Mouse (Mus musculus) left cerebral cortex, adult 8-10 months (tissue): ENCODE measurements at regions not wholly inside any gene's neighbourhood (a gene's known extent, or its start where the extent isn't known, plus 50 kb on each side); places are given as distances from the start of the nearest gene placed in this dataset.
A peak's percentile ranks its signal among the peaks of the same experiment; 100 is the strongest.

Experiments
- DNase-seq, 2 experiments: peaks; one replicate each; pipeline ENCODE4 v3.0.0; 2022; ENCODE audit warnings: low spot score in 2 of 2

DNA sequence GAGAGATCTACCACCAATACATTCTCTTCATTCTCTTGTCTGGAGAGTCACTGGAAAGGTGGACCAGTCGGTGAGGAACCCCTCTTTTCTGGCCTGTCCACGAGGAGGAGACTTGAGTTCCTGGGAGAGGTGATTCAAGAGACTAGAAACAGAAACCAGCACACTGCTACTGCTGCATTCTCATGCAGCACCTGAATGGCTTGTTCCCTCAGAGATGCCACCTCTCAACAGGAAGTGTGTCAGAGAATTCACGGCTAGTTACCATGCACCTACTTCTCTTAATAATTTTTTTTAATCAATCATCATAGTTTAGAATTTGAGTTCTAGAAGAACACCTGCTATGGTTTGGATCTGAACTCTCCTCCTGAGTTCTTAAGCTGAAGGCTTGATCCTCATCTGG is 52.0 kb upstream of the Dynlrb2 start:
- no peak for DNase-seq

DNA sequence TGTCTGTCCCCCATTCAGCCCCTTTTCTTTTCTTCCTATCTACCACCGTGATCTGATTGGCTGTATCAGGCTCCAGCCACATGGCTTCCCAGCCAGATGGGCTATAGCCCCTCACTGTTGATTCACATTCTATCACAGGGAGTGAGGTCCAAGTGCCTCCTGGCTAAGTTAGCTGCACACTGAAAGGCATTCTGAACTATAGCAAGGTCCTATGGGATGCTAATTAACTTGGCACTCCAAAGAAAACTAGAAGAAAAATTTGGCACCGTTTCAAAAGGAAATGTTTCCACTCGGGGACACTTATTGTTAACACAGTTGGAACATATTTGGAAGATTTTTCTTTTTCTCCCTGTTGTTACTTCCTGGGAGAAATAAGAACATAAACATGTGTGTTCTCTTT is 53.4 kb upstream of the Dynlrb2 start:
- DNase-seq = no peak

DNA sequence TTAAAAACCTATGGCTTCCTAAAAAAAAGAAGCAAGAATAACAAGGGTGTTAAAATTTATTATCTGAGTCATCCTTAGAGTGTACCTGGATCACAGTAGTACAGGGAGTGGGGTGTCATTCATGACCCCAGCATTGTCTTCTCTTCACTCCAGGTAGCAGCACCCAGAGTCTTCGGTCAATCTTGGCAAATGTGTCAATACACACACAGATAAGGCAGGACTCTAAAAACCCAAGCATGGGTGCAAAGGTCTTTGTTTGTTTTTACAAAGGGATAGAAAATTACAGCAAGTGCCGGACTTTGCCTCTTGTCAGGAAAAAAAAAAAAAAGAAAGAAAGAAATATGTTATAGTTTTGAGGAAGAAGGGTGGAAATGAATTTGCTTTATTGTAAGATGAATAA is 57.3 kb upstream of the Dynlrb2 start:
- no peak for DNase-seq

DNA sequence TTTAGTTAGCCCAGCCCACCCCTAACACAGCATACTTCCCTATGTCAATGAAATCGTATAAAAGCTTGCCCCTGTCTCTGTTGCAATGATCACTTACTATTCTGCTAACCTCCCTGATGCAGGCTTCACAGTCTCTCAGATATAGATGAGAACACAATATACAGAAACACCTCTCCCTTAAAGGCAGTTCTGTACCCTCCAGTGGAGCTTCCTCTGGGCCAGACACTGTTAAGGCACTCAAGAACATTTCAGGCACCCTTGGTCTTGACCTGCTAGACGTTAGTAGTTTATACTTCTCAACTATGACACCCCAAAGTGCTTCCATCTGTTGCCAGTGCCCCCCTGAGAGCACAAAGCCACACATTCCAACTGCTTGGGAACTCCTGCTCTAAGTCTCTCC is 61.9 kb upstream of the Dynlrb2 start:
- DNase-seq = no peak

DNA sequence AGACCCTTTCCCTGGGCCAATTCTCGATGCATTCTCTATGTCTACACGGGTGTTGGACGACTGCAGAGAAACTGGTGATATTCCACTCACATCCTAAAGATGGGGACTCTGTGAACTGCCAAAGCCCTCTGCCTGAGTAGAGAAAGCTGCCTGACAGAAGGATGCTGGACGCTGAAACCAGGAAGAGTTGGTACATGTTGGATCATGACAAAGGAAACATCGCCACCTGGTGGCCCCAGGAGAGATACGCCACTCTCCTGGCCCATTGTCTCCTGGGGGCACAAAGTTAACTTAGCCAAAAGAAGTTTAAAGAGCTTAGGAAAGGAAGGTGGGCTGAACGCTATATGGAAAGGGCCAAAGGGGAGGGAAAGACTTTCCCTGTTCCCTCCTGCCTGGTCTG is 65.9 kb upstream of the Dynlrb2 start:
- peak; percentile 21 to 50 for DNase-seq

DNA sequence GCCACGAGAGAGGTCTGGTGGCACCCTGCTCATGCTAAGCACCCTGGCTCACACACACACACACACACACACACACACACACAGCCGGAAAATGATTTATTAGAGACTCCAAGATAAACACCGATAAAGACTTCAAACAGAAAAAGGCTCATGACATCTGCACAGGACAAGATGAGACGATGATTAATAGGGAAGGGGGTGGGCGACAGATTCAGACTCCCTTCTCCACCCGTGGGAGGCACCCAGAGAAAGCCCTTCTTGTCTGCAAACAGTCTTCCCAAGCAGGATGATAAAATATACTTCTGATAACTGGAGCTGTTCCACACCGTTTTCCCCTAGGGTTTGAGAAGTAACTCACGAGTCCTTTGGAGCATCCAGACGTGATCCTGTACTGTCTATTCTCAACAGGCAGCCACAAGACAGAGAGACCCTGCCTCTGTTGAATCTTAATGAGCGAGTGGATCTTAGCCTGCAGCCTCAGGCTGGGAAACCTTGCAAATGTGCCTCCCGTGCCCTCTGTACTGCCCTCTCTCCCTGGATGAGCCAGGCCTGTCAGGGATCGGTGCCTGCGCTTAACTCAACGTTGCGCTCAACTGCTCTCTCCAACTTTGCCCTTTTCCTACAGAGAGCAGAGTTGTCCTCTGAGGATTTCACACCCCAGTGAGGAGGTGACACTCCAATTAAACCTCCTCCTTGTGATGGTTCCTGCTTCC is 69.3 kb upstream of the Dynlrb2 start:
- no peak for DNase-seq

DNA sequence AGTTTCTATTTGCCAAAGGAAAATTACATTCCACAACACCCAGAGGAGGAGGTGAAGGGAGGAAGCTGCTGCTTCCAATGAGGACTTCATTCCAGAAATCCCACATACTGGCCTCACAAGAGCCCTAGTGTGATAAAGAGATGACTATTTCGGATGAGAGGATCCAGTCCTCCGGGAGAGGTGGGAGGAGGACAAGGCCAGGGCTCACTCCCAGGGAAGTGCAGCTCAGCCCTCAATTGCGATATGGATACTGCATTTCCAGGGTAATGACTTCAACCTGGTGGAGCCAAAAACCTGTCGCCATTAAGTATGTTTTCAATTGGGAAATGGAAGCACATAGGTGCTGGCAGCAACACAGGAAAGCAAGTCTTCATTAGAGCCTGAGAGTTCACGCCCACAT is 74.7 kb upstream of the Dynlrb2 start:
- no peak for DNase-seq

DNA sequence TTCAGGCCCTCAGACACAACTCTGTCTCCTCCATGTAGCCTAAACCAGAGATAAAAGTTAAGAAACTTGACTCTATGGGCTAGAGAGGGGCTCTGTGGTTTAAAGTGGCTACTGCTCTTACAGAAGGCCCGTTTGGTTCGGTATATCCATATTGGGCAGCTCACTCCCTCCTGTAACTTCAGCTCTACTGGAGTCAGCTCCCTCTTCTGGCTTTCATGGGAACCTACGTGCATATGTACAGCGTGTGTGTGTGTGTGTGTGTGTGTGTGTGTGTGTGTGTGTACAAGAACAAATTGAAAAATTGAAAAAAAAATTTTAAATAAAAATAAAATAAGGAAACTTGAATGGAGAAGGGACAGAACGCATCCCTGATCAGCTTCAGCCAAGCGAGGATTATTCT is 75.1 kb upstream of the Dynlrb2 start:
- DNase-seq = no peak

DNA sequence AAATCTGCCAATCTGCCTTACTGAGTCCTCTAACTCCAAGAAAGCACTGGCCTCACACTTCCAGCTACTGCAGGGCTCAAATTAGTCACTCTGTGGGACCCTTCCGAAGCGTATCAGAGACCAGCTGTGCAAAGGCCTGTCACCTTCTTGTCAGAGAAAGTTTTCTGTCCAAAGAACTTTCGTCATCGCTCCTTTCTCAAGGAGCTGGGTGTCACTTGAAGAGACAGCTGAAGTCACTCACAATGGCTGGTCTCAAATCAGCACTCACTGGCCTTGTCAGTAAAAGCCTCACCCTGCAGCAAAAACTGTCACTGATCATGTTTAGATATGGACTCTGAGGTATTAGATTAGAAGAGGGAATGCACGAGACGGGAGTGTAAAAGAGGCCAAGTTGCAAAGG is 81.9 kb upstream of the Dynlrb2 start:
- DNase-seq = no peak

DNA sequence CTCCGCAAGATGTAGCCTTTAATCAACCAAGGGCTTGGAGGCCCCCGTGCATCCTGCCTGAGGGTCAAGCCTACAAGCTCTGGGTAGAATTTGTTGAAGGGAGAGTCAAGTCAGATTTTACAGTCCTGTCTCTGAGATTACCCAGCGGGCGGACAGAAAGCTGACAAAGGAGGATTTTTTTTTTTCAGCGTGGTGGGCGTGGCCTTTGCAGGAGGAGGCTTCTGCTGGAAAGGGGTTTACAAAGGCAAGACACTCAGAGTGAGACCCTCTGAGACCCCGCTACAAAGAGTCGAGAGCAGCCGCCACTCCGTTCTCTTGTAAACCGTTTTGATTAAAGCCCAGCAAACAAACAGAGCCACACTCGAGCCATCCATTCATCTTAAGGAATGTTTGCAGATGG is 92.1 kb upstream of the Dynlrb2 start:
- no peak for DNase-seq

DNA sequence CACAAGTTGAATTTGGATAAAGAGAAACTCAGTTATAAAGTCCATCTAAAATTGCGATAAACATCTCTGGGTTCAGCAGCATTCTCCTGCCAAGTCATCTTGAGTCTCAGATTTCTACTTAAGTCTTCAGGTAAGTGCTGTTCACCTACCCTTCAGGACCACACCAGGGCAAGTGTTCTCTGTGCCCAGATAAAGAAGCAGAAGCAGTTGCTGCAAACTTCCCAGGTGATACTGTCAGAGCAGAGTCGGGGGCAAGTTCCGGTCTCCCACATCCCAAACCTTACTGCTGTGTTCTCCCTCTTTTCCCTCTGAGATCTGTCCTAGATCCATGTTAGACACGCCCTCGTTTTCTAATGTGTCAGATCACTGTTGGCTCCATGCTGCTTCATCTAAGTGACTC is 94.7 kb upstream of the Dynlrb2 start:
- DNase-seq = no peak

DNA sequence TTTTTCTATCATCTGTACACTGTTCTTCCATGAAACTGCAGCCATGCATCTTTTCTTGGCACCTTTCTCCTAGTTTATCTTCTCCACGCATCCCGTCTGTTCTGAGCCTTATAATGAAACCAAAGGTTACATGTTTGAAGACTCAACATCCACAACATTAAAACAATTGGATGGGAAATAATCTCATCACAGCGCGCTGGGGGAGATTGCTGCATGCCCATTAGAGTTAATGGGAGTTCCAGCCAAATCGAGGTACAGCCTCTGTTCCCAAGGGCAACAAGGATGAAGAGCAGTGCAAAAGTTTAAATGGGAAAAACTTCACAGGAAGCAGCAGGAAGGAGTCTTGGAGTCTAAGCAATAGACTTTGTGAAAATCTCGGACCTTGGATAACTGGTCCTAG is 95.8 kb upstream of the Dynlrb2 start:
- no peak for DNase-seq

DNA sequence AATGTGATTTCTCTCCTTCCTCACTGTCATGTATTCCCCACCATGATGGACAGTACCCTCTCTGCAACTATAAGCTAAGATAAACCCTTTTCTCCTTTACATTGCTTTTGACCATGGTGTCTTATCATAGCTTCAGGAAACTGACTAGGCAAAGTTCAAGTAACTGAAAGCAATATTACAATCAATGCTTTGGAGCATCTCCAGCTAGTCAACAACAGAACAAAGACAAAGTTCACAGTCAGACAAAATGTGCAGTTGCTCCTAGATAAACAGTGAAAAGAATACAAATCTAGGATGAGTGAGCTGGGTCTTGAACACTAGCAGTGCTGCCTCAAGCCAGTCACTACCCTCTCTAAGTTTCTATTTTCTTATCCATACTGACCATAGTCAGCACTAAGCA is 100.2 kb upstream of the Dynlrb2 start:
- DNase-seq = no peak

DNA sequence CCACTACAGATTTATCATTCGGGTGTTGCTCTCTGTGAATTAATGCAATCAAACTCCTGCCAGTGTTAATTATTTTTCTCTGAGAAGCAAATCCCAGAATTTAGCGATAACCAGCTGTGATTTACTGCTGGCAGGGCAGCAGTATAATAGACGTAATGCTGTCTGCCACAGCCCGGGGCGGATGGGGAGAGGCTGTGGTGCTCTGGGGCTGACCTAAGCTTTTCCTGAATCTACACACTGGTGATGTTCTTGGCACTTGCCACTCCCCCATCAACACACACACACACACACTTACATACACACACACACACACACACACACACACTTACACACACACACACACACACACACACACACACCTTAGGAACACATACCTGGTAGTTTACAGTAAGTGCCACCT is 101.4 kb upstream of the Dynlrb2 start:
- DNase-seq = no peak

DNA sequence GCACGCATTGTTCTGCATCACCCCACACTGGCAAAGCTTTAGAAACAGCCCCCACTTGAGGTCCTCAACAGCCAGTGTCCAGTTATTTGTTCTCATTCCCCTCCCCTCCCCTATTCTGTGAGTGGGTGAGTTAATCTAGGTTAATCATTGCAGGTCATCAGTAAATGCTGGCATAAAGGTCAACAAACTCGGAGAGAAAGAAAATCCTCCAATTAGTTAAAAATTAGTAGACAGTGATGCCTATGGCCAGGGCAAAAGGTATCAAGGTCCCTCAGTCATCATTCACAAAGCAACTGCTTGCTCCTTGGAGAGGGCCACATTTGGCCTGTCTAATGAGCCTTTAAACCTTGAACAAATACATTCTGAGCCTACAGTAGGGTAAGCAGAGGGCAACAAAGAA is 105.3 kb upstream of the Dynlrb2 start:
- DNase-seq = no peak

DNA sequence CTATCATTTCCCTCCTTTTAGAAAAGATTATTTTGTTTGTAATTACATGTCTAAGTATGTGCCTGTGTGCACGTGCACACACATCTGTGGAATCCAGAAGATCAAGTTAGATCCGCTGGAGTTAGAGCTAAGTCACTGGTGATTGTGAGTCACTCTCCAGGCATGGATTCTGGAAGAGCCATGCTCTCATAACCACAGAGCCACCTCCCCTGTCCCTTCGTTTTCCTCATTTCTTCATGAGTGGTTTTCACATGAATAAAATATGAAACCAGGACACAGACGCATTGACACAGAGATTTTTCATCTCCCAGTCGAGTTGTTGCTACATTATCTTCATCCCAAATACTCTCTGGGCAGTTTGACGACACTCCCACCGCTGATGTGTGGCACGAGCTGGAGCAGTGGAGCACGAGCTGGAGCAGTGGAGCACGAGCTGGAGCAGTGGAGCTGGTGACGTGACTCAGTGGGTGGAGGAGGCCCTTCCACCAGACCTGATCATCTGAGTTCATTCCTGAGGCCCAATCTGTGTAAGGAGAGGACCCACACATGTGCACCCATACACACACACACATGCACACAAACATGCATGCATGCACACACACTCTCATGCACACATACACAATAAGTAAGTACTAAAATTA is 106.1 kb upstream of the Dynlrb2 start:
- no peak for DNase-seq

DNA sequence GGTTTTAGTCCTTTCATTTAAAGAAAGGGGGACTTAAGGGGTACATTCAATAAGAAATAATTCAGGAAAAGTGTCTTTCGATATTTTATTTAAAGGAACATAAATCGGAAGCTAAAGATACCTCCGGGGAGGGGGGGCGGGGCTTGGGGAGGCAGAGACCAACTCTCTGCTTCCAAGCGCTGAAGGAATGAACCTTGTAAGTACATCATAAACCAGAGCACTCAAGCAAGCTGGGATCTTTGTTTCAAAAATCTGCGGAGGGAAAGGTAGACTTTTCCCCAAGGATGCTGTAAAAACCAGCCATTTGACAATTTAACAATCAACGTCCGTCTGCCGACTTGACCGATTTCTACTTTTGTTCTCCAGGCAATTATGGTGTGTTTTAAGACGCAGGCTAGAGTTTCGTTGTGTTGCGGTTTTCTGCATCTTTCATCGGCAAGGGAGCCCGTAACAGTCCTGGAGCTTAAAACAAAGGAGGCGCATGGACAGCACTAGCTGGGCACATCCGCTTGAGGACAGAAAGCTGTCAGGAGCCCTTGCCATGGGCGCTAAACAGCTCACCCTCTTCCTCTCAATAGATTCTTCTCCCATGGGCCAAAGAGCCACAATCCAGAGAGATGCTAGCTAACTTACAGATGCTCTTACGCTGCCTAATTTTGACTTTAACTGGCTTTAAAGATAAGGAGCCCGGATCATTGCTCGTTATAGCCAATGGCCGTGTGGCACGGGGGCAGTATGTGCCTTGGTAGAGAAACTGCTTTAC is 119.4 kb upstream of the Dynlrb2 start:
- DNase-seq = no peak

DNA sequence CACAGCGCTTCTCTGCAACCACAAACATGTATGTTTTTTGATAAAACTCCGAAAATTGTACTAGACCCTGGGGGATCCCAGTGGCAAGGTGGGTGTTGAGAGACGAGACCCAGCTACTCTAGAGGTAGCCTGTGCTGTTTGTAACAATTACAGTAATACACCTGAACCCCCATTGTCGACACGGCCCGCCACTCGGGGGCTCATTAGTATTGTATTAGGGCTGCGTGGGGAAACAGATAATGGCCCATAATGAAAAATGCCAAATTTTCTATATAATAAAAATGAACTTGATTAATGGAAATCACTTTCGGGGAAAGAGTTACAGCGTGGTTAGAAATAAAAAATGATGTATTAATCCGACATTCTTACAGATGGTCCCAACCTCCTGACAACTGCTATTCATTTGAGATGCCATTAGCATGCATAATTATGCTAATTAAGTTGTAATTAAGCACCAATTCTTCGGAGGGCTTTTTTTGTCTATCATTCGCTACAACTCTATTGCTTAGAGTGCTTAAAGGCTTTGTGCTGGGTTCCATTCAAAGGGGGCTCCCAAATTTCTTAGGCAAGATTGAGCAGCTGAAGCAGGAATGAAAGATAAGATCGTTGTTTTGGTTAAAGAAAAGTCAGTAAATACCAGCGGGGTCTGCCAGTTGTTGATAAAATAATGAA is 120.2 kb upstream of the Dynlrb2 start:
- no peak for DNase-seq

DNA sequence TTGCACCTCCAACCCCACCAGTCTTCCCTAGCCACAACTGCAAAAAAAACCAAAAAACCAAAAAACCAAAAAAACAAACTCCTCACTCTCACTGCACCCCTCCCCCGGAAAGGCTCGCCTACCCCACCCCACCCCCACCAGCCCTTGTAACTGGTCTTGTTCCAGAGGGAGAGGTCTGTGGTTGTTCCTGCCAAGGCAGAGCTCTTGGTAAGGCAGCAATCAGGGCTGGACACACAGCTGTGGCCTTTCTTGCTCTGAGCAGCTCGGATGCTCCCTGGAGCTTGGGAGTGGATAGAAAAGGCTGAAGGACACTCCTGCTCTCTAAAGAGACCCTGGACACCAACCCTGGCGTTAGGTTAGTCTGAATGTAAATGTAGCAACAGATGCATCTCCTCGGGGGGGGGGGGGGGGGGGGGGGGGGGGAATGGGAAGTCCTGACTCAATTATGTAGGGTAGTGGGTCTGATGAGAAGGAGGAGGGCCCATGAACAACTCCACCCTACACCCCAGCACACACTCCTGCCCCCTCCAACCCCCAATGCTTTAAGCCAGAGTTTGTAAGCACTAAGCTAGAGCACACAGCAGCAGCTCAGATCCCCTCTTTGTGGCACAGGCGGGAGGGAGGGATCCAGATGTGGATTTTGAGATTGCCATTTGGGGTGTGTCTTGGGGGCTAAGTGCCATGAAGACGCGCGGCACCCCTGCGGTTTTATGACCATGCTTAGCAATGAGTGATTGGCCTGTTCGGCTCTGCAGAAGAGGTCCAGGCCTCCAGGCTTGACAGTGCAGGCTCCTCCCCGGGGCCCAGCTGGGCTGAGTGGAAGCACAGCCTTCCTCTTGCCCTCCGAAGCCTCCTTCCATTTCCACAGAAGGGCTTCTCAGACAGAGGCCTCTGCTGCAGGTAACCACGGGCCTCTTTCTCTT is 121.0 kb upstream of the Dynlrb2 start:
- no peak for DNase-seq

DNA sequence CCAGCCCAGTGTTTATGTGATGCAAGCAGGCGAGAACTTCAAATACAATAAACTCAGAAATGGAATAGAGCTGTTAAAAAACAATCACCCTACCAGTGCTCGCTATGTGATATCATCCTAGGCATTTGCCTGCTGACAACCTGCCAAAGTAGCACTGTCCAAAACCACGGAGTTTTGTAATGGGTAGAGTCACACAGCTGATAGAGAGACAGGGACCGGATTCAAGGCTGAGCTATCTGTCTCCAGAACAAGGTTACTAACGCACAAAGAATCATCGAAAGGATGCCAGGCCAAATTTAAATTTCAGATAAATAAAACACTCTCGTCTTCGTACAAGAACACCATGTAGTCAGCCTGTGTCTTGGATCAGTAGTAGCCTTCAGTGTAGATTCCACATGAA is 121.7 kb upstream of the Dynlrb2 start:
- no peak for DNase-seq

DNA sequence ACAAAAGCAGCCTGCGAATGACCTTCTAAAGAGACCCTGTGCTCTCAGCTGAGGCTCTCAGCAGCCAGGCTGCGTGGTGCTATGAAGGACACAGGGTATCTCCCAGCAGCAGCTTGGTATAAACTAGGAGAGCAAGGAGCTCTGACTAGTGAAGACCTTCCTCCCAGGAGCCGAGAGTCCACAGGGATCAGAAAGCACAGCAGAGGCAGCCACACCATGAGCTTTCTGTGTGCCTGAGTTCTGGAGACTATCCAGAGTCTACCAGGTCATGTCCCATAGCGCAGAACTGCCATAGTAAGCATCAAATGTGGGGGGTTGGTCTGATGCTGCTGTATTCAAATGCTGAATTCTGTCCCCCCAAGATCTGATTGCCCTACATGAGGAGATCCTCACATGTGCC is 124.2 kb upstream of the Dynlrb2 start:
- no peak for DNase-seq
